Mouse (Mus musculus): ENCODE results near the gene Cenpi. TPM values are rescaled to one million over a fixed set of nuclear protein-coding genes. Genes with fewer than 3 reads are reported as not detected.
"Not testable (repeated sequence)": the region's sequence is repeated elsewhere in the genome, so short reads cannot be mapped to it uniquely, and the experiment has no call there.

The Cenpi gene
- total RNA-seq (2021), result 1 to 10 TPM; 4.8 to 8.3 TPM
- long read RNA-seq, experiment 1, partial matches to known transcripts, result 0 of 7 reads
- long read RNA-seq, experiment 1, other reads (novel, unspliced or antisense), result 2 of 7 reads
- long read RNA-seq, experiment 2, partial matches to known transcripts, result 2 of 3 reads
- long read RNA-seq, experiment 2, other reads (novel, unspliced or antisense), result 0 of 3 reads

DNA sequence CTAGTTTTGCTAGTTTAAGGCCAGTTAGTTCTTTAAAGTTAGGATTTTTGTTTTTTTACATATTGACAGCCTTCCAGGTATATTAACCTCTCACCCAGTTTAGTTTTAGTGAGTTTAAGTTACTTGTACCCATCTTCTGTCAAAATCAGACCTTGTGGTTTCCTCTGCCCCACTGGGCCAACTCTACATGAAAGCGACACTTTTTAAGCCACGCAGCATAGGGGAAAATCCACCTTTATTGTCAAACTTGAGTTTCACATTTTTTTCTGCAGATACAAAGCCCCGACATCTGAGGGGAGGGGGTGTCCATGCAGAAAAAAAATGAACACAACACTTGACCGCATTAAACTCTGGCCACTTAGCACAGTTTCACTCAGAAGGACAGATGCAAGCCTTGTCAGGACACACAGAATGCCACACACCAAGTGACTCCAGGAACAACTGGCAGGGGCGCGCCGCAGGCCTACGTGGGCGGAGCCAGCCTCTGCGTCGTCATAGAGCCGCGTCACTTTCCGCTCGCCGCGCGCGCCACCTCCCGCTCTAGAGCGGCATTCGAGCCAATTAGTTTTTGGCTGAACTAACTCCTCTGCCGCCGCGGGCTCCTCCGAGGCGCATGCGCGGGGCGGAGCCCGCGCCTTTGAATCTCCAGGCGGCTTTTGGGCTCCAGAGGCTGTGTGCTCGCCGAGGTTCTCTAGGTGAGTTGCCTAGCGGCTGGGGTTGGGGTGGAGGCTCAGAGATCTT is at the start of gene Cenpi:
Gene Cenpi (plus strand): TSS at position 551 of the 741 bp plus-strand sequence.
- peak; percentile 90 for DNase-seq

DNA sequence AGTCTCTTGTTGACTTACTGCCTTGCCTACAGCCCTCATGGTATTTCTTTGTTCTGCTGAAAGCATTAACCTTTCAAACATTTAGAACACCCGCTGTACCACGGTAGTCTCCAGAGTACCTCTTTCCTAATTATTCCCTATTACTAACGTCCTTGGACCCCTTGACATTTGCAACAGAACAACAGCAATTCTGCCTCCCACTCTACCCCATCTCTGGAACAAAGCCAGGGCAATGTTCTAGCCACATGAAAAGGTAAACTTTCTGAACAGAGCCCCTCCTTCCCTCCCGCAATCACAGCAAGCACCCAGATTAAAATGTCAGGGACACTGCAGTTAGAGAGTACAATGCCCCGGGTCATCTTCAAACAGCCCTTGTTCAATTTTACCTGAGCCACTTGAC is 46.7 kb upstream of the Cenpi start:
- peak; percentile 25 for DNase-seq

DNA sequence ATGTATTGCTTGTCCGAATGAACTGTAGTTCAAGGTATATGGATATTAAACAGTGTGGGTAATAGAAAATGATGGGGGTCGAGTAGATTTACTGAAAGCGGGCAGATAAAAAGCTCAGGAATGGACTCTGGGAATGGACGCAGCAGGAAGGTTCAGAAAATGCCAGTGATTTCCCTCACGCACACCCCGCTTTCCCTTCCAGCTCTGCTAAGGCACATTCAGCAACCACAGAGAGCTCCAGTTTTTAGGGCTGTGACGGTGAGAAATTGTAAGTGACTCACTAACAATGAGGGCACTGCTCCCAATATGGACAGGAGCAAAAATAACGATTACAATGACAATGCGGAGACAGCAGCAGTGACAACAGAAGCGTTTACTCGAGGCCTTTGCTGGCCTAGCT is 45.8 kb upstream of the Cenpi start:
- no peak for DNase-seq

DNA sequence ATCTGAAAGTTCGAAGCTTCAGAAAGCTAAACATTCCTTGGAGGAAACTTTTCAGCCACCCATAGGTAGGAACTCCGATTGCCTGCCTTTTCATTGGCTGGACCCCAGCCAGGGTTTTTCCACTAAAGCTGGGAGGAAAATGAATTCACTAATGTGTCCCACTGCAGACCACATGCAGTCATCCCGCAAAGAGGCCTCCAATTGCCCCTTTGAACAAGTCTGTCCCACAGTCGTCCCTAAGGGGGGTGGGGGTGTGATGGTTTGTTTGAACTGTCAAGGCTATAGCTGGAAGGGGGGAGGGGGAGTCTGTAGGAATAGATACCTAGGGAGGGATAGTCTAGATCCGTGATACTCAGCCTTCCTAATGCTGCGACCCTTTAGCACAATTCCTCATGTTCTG is 32.2 kb upstream of the Cenpi start:
- DNase-seq, result peak; percentile 72

DNA sequence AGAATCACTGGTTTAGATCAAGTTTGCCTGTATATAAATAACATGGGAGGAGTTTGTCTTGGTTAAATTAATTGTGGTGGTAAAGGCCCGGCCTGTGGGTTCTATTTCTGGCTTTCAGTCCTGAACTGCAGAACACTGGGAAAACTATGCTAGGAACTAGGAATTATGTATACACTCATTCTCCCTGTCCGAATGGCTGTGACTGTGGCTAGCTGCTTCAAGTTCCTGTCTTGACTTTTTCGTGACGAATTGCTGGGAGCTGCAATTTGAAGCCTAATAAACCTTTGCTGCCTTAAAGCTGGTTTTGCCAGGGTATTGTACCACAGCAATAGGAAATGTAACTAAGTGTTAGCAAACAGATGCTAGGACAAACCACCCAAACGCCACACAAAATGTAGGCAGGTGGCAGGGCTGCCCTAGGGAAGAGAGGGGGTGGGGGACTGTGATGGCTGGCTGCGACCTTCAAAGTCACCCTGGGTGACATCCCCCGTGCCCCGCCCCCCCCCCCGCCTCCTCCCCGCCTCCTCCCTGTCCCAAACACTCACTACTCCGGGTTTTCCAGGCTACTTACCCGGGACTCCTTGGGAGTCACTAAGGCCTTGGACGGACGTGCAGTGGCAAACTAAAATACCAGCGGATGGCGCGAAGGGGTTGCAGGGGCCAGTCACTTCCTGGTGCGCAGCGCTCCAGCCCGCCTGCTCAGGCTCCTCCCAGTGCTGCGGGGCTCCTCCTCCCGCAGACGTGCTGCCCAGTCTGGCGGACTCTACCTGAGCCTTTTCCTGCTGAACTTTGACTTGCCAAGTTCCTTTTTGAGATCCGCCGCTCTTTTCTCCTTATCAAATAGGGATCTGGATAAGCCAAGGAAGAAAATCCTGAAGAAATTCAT is 31.4 kb upstream of the Cenpi start, which contains the start of gene Trmt2b:
Gene Trmt2b (minus strand): TSS at position 710 of the 886 bp plus-strand sequence.
- peak; percentile 82 for DNase-seq

DNA sequence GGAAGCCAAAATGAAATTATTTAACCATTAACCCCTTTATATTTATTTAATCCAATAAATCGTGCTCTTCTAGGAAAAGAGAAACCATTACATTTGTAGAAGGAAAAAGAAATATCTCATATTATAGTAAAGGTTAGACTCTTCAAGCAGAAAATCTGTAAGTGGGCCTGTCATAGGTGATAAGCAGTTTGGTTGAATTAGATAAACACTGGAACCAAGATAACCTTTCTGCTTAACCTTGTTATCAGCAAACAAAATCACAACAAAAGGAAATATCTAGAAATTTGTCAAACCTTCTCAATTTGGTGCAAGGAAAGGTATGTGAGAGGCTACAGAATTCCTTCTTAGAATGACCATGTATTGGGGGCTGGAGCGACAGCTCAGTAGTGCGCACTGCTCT is 27.4 kb upstream of the Cenpi start:
- DNase-seq, result no peak

DNA sequence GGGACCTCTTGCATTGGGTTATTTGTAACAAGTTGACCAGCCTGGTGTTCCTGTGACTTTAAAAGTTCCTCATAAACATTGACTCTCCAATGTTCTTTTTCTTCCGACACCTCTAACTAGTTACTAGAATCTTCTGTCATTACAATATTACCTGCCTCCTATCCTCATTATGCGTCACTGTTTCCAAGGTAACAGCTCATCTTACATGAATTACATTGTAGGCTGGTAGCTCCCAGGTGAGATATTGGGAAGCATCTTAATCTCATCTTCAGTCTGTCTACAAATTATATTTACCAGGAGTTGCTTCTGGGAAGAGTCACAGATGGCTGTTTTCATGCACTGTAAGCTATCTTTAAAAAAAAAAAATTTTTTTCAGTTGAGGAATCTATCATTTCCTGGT is 22.8 kb upstream of the Cenpi start:
- DNase-seq, result no peak

DNA sequence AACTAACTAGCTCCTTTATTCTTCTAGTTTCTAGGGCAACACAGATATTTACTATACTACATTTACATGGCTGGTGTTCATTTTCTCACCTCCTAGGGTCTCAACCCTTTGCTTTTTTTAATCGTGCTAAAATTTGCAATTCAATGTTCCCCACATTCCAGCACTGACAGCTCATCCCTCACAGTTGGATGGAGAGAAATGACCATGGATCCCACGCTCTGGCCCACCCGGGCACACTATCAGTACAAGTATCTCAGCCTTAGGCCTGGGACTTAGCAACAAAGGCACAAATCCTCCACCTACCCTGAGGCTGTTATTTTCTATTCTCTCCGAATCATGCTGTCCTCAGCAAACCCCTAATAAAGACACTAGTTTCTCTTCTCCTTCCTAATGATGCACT is 22.1 kb upstream of the Cenpi start:
- DNase-seq, result no peak

DNA sequence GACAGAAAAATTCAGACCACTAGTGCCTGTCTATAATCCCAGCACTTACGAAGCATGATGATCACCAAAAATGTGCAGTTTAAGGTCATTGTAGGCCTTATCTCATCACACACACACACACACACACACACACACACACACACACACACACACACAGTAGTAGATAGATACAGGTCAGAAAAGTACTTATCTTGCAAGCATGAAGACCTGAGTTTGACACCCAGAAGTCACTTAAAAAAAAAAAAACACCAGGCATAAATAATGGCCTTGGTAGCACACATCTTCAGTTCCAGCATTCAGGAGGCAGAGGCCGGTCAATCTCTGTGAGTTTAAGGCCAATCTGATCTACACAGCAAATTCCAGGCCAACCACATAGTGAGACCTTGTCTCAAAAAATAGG is 20.6 kb upstream of the Cenpi start:
- DNase-seq, result no peak

DNA sequence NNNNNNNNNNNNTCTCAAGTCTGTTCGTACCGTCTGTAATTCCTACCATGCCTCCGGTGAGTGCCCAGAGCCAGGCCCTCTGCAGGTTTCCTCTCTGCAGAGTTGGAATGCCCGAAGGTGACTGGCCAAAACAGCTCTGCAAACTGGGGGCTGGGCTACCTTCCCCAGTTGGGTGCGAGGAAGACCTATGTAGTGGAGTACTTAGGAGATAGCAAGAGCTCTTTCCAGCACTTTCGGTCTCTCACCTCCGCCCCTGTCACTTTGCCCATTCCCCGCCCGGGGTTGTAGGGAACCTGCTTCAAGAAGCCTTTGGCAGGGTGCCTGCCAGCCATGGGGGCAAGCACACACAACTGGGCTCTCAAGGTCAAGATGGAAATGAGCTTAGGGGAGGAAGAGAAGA is 11.6 kb upstream of the Cenpi start:
- peak; percentile 55 for DNase-seq

DNA sequence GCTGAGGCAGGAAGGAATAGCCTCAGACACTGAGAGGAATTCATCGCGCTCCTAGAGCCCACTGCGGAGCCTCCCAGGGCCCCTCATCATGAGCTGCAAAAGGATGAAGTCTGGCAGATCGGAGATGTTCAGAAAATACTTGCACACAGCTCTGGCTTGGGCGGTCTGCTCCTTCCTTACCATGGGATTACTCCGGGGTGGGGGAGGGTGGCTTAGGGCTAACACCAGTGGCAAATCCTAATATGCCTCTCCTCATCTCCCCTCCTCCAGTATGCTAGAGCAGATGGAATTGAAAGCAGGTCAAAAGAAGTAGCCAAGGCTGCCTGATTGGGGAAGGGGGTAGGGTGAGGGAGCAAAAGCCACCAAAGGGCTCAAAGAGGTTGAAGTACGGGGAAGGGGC is 11.1 kb upstream of the Cenpi start:
- DNase-seq, result no peak

DNA sequence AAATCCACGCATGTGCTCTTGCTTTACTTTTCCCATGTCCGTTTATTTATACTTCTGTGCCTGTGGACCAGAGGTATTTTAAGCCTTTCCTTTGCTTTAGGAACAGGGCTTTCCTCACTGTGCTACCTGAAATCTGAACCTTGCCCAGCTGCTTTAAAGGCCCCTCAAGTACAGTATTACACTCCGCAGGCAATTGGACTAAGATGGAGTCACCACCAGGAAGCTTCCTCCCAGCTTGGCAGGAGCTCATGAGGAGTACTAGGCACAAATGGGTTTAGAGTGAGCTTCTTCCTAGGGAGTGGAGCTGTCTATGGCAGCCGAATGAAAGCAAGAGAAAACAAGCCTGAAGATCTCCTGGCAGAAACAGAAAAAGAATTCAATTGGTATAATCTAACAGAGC is 10.7 kb upstream of the Cenpi start:
- DNase-seq, result no peak

DNA sequence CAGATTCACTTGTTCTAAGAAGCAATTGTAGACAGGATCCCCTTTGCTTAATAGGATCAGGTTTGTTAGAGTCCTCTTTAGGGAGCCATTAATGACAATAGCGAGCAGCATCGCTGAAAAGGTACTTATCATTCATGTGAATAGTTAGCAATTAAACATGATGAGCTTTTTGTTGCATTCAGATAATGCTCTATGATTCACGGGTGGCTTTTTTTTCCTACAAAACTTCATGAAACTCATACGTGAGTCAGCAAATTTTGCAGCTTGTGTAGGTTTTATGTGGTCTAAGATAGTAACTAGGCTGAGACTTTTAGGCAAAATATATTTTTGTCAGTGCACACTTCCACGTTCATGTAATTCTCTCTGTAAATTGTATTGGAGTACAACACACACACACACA is 7.7 kb upstream of the Cenpi start:
- DNase-seq, result no peak

DNA sequence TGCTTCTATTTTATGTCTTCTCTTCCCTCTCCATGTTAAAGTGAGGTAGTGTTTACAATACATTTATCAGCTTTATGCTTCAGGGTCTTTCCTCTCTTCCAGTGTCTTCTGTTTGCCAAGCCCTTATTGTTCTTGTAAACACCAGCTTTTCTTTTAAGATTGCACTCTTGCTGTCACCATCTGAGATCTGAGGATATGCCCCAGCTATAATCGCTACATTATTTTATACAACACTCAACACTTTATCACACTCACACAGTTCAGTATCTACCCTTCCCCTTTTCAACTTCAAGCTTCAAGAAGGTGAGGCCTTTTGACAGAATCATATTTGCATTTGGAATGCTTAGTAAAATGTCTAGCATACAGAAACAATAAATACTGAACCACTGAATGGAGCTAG is 4.6 kb upstream of the Cenpi start:
- DNase-seq, result no peak

DNA sequence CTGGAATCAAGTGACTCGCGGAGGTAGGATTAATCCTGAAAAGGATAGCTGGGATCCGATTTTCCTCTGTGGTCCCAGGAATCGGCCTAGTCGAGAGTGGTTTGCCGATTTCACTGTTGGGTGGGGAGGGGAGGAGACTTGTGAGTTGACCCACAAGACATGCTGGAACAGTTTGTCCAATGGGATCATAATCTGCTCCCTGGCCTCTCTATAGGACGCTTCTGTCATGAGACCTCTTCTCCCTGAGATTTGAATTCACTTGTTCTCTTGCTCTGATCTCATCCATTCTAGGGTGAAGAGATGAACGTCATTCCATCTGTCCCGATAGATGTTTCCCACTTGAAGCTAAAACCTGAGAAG is 371 bp downstream of the Cenpi start:
- no peak for DNase-seq

DNA sequence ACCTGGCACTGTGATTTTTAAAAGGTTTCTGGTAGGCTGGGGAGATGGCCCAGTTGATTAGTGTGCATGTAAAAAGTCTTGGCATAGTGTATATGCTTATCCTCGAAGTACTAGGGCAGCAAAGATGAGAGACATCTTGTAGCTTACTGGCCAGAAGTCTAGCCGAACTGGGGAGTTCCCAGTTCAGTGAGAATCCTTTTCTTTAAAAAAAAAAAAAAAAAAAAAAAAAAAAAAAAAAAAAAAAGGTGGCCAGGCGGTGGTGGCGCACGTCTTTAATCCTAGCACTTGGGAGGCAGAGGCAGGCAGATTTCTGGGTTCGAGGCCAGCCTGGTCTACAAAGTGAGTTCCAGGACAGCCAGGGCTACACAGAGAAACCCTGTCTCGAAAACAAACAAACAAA is 3.3 kb downstream of the Cenpi start:
- not testable (repeated sequence) for DNase-seq

DNA sequence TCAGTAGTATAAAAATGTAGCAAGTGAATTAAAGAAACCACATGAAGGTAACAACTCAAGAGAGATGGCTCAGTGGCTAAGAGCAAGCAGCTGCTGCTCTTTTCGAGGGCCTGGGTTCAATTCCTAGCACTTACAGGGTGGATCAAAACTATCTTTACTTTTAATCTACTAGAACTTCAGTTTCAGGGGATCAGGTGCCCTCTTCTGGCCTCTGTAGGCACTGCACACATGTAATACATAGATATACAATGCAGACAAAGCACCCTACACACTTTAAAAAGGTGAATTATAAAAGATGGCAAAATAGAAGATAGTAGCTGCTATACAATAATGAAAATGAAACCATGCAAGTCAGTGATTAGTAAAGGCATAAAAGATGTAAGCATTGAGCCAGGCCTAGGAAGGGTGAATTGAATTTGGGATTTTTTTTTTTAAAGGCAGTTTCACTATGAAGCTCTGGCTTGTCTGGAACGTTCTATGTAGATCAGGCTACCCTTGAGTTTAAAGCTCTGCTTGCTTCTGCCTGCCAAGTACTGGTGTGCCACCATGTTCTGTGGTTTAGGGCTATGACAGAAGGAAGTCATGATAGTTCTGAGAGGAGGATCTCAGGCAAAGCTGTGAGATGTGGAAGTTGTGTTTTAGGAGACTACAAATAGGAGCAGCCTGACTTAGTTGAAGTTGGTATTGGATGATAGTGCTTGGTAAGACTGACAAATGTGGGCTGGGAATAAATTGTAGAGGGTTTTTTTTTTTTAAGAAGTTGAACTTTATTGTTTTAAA is 11.5 kb downstream of the Cenpi start:
- peak; percentile 39 for DNase-seq

DNA sequence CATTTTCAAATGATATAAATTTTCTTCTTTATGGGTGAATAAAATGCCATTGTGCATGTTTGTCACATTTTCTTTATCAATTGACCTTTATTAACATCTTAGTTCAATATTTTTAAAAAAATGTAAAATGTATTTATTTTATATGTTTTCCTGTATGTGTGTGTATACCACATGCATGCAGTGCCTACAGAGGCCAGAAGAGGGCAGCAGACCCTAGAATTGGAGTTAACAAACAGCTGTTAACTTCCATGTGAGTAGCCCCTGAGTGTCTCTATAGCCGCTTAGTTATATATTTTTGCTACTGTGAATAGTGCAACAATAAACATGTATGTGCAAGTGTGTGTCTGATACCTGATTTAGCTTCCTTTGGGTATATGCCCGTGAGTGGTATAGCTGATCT is 25.4 kb downstream of the Cenpi start:
- peak; percentile 25 for DNase-seq

DNA sequence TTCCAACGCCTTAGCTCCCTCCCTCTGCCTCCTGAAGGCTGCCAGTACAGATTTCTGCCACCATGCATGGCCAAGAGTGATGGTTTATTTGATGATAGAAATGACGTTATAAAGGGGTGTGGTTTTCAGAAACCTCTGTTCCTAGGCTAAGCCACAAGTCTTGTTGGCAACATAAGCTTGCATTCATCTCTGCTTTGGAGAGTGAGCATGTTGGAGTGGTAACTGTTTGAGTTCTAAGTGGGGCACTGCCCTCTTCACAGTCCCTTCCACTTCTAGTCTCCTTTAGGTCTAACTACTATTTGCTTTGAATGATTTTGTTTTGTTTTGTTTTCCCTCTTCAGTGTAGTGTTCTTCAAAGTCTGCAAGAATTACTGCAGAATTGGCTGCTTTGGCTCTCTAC is 34.9 kb downstream of the Cenpi start:
- no peak for DNase-seq

DNA sequence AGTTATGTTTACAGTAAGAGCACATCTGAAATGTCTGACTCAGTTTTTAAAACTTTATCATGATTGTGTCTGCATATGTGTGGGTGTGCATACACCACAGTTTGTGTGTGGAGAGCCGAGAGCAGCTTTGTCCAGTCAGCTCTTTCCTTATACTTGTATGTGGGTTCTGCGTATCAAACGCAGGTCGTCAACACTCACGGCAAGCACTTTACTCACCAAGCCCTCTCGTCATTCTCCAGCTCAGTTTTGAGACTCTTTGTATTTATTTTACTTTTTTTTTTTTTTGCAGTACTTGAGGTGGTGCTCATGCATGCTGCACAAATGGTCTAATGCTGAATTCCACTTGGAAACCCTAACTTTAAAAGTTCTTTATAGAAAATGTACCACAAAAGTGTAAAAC is 42.3 kb downstream of the Cenpi start:
- DNase-seq, result no peak

DNA sequence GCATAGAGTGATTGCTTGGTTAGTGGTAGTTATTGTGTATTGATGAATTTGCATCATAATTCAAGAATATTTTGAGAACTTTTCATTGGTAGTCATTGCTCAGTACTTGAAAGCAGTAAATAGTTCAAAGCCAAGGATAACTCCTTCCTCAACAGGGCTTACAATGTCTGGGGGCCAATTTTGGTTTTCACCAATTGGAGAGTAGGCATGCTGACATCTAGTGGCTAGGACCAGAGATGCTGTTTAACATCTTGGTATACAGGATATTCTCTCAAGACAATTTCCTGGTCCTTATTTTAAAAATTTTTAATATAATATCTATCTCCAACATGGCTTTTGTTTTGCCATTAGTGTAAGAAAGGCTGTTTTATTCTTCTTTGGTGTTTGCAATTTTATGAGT is 46.0 kb downstream of the Cenpi start:
- no peak for DNase-seq

DNA sequence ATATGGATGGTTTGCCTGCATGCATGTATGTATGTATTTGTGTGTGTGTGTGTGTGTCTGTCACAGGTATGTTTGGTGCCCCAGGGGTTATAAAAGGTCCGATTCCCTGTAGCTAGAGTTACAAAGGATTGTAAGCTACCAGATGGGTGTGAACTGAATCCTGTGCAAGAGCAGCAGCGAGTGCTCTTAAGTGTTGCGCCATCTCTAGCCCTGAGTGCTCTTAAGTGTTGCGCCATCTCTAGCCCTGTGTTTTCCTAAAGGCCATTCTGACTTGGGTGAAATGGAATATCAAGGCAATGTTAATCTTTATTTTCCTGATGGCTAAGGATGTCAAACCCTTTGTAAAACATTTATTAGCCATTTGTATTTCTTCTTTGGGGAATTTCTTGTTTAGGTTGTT is 51.5 kb downstream of the Cenpi start:
- peak; percentile 10 for DNase-seq

DNA sequence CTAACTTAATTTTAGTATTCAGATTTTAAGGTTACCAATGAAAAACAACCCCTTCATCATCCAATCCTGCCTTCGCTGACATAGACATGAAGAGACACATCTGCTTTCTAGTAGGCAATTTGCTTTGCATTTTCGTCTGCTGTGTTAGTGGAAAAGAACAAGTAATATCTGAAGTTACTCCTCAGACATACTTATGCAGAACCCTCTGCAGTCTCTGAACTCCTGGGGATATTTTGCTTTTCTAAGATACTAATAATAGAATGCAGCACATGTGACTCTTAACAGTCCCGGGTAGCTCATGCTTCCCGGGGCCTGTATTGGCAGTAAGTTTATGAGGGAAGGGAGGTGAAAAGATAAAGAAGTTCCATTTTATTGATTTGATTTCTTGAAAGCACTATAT is 54.3 kb downstream of the Cenpi start:
- DNase-seq, result no peak
